Mouse (Mus musculus) midbrain, embryonic 15.5 days (tissue): ENCODE results near the gene Zcchc4. TPM values are rescaled to one million over a fixed set of nuclear protein-coding genes. Genes with fewer than 3 reads are reported as not detected.
A peak's percentile ranks its signal among the peaks of the same experiment; 100 is the strongest.

Experiments
- ATAC-seq: fragments of 200-750 bp; cut with Nextera tagmentation; replicated peaks from 2 replicates; pipeline ENCODE4 v1.8.0; 2017; ENCODE audit warnings: moderate TSS enrichment
- H3K27ac ChIP-seq: fragments of 300-500 bp; sonication (generic); 2 replicates; pipeline ENCODE4 v1.5.1; 2015; ENCODE audit warnings: mild to moderate bottlenecking, inconsistent platforms
- H3K27me3 ChIP-seq: fragments of 300-500 bp; sonication (generic); replicated peaks from 2 replicates; pipeline ENCODE4 v1.6.1; 2015; ENCODE audit warnings: inconsistent platforms
- H3K36me3 ChIP-seq: fragments of 300-500 bp; sonication (generic); replicated peaks from 2 replicates; pipeline ENCODE4 v1.6.1; 2015; ENCODE audit warnings: inconsistent platforms
- H3K4me1 ChIP-seq: fragments of 300-500 bp; sonication (generic); 2 replicates; pipeline ENCODE4 v1.6.1; 2015; ENCODE audit warnings: inconsistent platforms
- H3K4me2 ChIP-seq: fragments of 300-500 bp; sonication (generic); 2 replicates; pipeline ENCODE4 v1.6.1; 2015; ENCODE audit warnings: inconsistent platforms, mild to moderate bottlenecking, moderate library complexity
- H3K4me3 ChIP-seq: fragments of 300-500 bp; sonication (generic); 2 replicates; pipeline ENCODE4 v1.5.1; 2015; ENCODE audit warnings: mild to moderate bottlenecking, inconsistent platforms
- H3K9ac ChIP-seq: fragments of 300-500 bp; sonication (generic); 2 replicates; pipeline ENCODE4 v1.6.1; 2015; ENCODE audit warnings: mild to moderate bottlenecking, inconsistent platforms
- H3K9me3 ChIP-seq: fragments of 300-500 bp; sonication (generic); 2 replicates; pipeline ENCODE4 v1.6.1; 2016; ENCODE audit warnings: inconsistent platforms
- WGBS: fragments of 180-500 bp; shearing (Covaris S2); methylation state at CpG from one replicate; pipeline ENCODE4 v1.1.7; 2015; ENCODE audit warnings: mixed read lengths; 5-methylcytosine and 5-hydroxymethylcytosine counted together
- polyA plus RNA-seq: library from polyadenylated mRNA; unstranded; fragments of >200 nt; fragmentation: Nextera tagmentation; extraction: Ambion mirVana; gene quantifications from 2 replicates; pipeline ENCODE4 v1.2.1, GENCODE M21; 2015

Zcchc4 gene
- polyA plus RNA-seq, 1 experiment from 2014 or later, result 11.3 TPM

DNA sequence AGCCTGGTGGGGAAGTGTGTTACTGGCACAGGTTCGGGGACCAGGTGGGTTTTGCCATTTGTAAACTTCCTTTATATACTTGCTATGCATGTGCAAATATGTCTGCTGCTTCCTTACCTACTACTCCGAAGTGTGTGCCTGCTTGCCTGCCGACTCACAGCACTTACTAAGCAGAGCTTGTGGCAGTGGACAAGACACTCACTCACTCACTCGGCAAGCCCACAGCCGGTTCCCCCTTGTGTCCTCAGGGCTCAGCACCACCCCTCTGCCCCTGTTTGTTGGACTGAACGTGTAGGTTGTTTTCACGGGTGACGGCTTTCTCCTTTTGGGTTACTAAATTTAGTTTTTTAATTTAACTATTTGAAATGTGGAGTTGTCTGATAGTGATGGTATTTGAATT is 31.1 kb downstream of the Zcchc4 start:
- H3K4me2 ChIP-seq, result no peak overlapping the region
- 80% methylated on average over 8 of the region's 8 CpGs for WGBS
- ATAC-seq, result no peak

DNA sequence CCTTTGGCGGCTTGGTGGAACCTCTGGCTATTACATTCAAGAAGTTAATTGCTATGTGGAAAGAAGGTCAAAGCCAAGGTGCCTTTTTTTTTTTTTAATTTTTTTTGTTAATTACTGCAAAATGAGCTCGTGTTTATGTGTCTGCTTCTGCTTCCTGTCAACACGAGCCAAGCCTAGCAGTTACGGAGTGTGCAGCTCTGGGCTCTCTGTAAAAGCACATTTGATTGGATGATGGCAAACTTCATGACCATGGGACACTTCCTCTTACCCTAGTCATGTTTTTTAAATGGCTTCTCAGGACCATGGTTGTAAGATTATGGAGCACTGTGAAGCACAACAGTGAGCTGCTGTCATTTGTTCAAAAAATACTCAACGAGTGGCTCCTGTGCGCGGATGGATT is 31.8 kb downstream of the Zcchc4 start:
- Histone ChIP-seq H3K9ac (no peak overlapping the region), H3K4me2 (no peak overlapping the region), H3K36me3 (0 out of 2 replicates have a peak, but pooled peaks cover 10% of the 10 kb centered on the region), H3K4me1 (no peaks in the 10 kb centered on the region), H3K27ac (no peak overlapping the region), H3K4me3 (no peak overlapping the region), H3K9me3 (no peaks in the 10 kb centered on the region), H3K27me3 (no peaks in the 10 kb centered on the region)
- WGBS, result 88% methylated on average over 7 of the region's 7 CpGs
- no peak for ATAC-seq

More for the DNA sequence above, 31.1 kb downstream of the Zcchc4 start:
- no peaks in the 10 kb centered on the region for H3K27me3 ChIP-seq
- no peak overlapping the region for H3K27ac ChIP-seq
- no peak overlapping the region for H3K9ac ChIP-seq
- no peaks in the 10 kb centered on the region for H3K4me1 ChIP-seq
- no peak overlapping the region for H3K4me3 ChIP-seq
- 0 out of 2 replicates have a peak, but pooled peaks cover 10% of the 10 kb centered on the region for H3K36me3 ChIP-seq
- H3K9me3 ChIP-seq, result no peaks in the 10 kb centered on the region

DNA sequence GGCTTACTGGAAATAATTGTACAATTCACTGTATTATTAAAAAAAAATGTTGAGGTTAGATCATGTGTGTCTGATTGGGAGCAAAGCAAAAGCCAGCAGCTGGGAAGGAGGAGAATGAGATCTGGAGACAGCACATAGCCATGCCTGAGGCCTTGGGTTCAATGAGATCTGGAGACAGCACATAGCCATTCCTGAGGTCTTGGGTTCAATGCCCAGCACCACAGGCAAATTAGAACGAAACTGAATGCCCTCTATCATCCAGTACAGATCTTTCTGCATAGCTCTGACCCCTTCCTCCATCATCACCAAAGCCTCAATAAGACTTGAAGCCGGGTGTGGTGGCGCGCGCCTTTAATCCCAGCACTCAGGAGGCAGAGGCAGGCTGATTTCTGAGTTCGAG is 35.2 kb downstream of the Zcchc4 start:
- Histone ChIP-seq H3K27ac (no peak overlapping the region), H3K4me3 (no peak overlapping the region), H3K4me2 (no peak overlapping the region), H3K9me3 (no peaks in the 10 kb centered on the region), H3K4me1 (no peaks in the 10 kb centered on the region), H3K36me3 (0 out of 2 replicates have a peak, but pooled peaks cover 4% of the 10 kb centered on the region), H3K9ac (no peak overlapping the region), H3K27me3 (no peaks in the 10 kb centered on the region)
- no peak for ATAC-seq
- WGBS, result over 99% methylated on average over 6 of the region's 6 CpGs

DNA sequence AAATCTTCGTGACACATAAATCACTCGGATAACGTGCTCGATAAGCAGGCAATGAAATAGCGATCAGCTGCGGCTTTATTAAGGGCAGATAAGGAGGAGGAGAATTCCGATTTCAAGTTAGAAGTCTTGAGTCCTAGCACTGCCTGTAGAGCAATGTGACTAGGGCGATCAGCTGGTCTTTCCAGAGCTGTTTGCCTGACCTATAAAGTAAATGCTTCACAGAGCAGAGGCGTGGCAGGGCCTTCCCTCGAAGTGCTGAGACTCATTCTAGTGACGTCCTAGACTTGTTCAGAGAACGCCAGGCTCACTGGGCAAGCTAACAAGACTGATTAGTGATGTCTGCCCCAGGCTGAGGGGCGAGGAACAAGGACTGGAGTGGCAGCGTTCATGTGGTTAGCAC is 35.8 kb downstream of the Zcchc4 start:
- Histone ChIP-seq H3K36me3 (peaks cover 4% of the 10 kb centered on the region; the same call in 1 of the 2 replicates), H3K9ac (no peak overlapping the region), H3K4me2 (no peak overlapping the region), H3K4me3 (no peak overlapping the region), H3K27me3 (no peaks in the 10 kb centered on the region), H3K4me1 (no peaks in the 10 kb centered on the region), H3K27ac (no peak overlapping the region), H3K9me3 (no peaks in the 10 kb centered on the region)
- ATAC-seq, result no peak
- 94% methylated on average over 14 of the region's 14 CpGs for WGBS

DNA sequence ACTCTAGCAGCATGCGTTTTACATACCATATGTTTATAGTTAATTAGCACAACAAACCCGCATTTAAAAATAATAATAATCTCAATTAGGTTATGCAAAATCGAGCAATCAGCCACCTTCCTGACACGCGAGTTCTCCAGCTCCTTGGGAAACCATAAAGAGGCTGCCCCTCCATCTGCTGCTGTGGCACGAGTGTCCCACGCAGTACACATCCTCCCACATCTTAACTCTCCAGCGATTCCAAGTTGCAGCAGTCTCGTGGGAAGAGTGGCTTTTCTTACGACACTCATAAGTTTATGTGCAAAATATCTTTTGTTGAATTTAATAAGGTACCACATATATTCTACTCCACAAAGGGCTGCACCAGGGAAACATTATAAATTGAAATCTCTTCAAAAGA is 37.2 kb downstream of the Zcchc4 start:
- Histone ChIP-seq H3K27me3 (no peaks in the 10 kb centered on the region), H3K27ac (no peak overlapping the region), H3K4me2 (no peak overlapping the region), H3K9ac (no peak overlapping the region), H3K4me1 (no peaks in the 10 kb centered on the region), H3K36me3 (peaks cover 4% of the 10 kb centered on the region; the same call in 1 of the 2 replicates), H3K4me3 (no peak overlapping the region), H3K9me3 (no peaks in the 10 kb centered on the region)
- WGBS, result 94% methylated on average over 10 of the region's 10 CpGs
- no peak for ATAC-seq

DNA sequence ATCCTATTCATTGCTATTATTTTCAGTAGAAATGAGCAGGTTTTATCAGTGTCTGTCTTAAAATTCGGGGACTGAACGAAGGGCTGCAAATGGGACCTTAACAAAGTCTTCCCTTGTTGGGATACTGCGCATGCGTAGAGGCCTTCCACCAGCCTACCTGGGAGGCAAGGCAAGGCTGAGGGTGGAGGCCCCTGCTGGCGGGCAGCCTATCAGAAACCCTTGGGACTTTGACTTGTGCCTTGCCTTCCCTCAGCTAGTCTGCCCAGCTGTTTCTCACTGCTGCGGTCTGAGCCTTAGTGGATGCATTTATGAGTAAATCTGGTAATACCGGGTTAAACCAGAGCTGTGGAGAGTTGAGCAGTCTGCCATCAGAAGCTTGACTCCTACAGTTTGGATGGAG is 38.1 kb downstream of the Zcchc4 start:
- H3K9ac ChIP-seq, result no peak overlapping the region
- H3K4me2 ChIP-seq, result no peak overlapping the region
- H3K4me3 ChIP-seq, result no peak overlapping the region
- ATAC-seq, result no peak
- H3K9me3 ChIP-seq, result no peaks in the 10 kb centered on the region
- no peak overlapping the region for H3K27ac ChIP-seq
- H3K36me3 ChIP-seq, result peaks cover 4% of the 10 kb centered on the region; the same call in 1 of the 2 replicates
- no peaks in the 10 kb centered on the region for H3K27me3 ChIP-seq
- WGBS, result 89% methylated on average over 7 of the region's 7 CpGs
- H3K4me1 ChIP-seq, result no peaks in the 10 kb centered on the region

DNA sequence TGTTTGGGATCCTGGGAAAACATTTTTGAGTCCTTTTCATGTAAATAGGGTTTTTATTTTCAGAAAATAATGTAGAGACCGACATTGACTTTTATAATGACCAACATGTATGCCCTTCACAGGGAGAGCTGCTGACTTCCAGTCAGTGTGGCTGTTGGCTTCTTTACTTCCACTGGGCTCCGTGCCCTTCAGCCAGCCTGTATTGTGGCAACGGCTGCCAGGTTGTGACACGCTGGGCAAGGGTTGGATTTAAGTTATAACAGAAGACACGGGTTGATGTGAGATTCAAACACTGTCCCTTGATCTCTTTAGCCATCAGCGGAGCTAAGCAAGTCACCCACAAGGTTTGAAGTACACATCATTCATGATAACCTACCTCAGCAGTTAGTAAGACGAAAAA is 43.5 kb downstream of the Zcchc4 start:
- Histone ChIP-seq H3K9me3 (no peaks in the 10 kb centered on the region), H3K36me3 (peaks cover 3% of the 10 kb centered on the region; the same call in 1 of the 2 replicates), H3K9ac (no peak overlapping the region), H3K4me2 (no peak overlapping the region), H3K4me3 (no peak overlapping the region), H3K27me3 (no peaks in the 10 kb centered on the region), H3K4me1 (no peaks in the 10 kb centered on the region), H3K27ac (no peak overlapping the region)
- no peak for ATAC-seq
- 94% methylated on average over 7 of the region's 7 CpGs for WGBS

DNA sequence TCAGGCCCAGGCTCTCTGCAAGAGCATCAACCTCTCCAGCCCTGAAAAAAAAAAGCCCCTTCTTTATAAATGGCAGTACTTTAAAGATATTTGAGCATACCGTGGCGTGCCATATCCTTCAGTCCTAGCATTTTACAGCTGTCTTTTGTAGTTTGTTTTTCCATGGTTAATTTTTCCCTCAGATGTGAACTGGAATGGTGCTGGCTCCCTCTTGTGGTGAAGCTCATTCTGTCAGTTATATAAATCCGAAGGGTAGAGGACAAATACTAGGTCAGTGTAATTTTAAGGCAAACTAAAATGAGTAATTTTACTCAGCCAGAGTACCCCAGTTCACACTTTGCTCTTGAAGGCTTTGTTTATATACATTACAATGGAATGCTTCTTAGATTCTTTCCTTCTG is 46.5 kb downstream of the Zcchc4 start:
- ATAC-seq, result 0 out of 2 replicates have a peak, but pooled peaks have one; percentile 42
- 36% methylated on average over 3 of the region's 3 CpGs for WGBS
- Histone ChIP-seq H3K27ac (no peak overlapping the region), H3K4me2 (no peak overlapping the region), H3K9ac (no peak overlapping the region), H3K9me3 (no peaks in the 10 kb centered on the region), H3K4me3 (no peak overlapping the region), H3K36me3 (0 out of 2 replicates have a peak, but pooled peaks cover 3% of the 10 kb centered on the region), H3K4me1 (no peaks in the 10 kb centered on the region), H3K27me3 (no peaks in the 10 kb centered on the region)

DNA sequence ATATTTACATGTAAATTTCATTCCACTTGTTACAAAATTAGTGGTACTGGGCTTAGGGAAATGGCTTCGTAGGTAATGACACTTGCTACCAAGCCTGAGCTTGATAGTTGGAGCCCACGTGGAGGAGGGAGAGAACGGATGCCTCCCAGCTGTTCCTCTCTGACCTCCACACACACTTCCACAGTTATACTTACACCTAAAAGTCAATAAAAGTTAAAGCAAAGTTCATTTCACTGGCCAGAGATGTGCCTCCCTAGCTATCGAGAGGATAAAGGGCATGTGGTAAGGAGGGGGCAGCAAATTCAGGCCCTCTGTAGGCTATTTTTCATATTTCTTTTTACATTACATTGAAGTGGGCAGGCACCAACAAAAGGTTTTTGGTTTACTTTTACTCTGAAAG is 52.7 kb downstream of the Zcchc4 start:
- WGBS, result 95% methylated on average over 4 of the region's 4 CpGs
- Histone ChIP-seq H3K4me2 (no peak overlapping the region), H3K9me3 (no peaks in the 10 kb centered on the region), H3K27ac (no peak overlapping the region), H3K36me3 (no peaks in the 10 kb centered on the region), H3K27me3 (no peaks in the 10 kb centered on the region), H3K4me3 (no peak overlapping the region), H3K9ac (no peak overlapping the region), H3K4me1 (peaks cover 1% of the 10 kb centered on the region; the same call in 1 of the 2 replicates)
- no peak for ATAC-seq

DNA sequence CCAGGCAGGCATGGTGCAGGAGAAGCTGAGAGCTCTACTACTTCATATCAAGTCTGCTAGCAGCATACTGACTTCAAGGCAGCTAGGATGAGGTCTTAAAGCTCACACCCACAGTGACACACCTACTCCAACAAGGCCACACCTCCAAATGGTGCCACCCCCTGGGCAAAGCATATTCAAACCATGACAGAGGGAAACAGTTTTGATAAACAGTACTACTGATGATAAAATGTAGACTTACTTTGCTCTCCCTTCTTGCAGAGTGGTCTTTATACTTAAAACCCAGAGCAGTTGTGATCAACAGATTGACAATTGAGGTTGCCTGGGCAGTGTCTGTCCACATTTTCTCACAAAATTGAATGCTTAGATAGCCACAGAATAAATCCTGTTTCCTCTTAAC is 57.8 kb downstream of the Zcchc4 start:
- Histone ChIP-seq H3K9ac (no peak overlapping the region), H3K4me2 (peak overlapping the region; percentile 80), H3K4me3 (peak overlapping the region; percentile 75), H3K4me1 (peaks cover 31% of the 10 kb centered on the region), H3K27me3 (no peaks in the 10 kb centered on the region), H3K27ac (peak overlapping the region; percentile 88), H3K9me3 (no peaks in the 10 kb centered on the region), H3K36me3 (peaks cover 5% of the 10 kb centered on the region; the same call in 1 of the 2 replicates)
- ATAC-seq, result no peak; the same call in 1 of the 2 replicates

DNA sequence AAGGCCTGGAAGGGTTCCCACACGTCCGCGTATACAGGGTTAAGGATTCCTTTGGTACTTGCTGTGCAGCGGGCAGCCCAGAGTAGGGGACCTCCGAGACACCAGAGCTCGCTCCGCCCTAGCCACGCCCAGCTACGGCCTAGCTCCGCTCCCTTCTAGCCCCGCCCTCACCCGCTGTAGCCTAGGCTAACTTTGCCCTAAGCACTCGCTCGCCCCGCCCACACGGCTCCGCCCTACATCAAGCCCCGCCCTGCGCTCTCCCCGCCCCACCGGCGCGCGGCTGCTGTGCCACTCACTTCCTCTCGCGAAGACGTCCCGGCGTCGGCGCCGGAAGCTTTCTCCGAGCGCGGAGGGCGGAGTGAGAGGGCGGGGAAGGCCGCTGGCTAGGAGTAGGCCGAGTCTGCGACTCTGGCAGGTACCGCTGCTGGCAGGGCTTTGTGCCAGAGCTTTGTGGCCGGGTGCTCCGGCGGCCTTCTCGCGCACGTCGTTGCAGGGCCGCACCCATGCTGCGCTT is 58.6 kb downstream of the Zcchc4 start, which contains the start of gene Anapc4:
Anapc4 (plus strand) TSS at position 252 of the 514 bp plus-strand sequence.
- peak within 1 kb of the TSS; percentile 88 for H3K27ac ChIP-seq
- H3K4me3 ChIP-seq, result peak within 1 kb of the TSS; percentile 75
- H3K4me2 ChIP-seq, result peak within 1 kb of the TSS; percentile 80
- peaks cover 5% of the 10 kb centered on the region; the same call in 1 of the 2 replicates for H3K36me3 ChIP-seq
- no peaks in the 10 kb centered on the region for H3K9me3 ChIP-seq
- WGBS, result 0% methylated on average over 50 of the region's 50 CpGs
- H3K27me3 ChIP-seq, result no peaks in the 10 kb centered on the region
- peak; percentile 99 for ATAC-seq
- peak within 1 kb of the TSS; percentile 95 for H3K9ac ChIP-seq
- peaks cover 31% of the 10 kb centered on the region for H3K4me1 ChIP-seq

DNA sequence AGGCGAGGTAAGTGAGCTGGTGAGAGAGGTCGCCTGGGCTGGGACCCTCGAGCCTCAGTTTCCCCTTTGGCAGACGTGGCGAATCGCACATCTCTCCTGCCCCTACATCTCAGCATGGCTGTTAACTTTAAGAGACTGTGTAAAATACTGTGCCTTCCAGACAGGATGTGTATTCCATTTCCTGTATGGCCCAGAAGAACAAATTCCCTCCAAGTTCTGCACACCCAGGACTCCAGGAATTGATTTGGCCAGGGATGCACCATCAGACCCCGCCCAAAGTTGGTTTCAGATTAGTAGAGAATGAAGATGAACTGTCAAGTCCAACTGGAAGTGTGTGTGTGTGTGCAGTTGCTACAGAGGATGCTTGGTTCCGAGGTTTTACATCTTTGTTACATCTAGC is 59.2 kb downstream of the Zcchc4 start:
- Histone ChIP-seq H3K9me3 (no peaks in the 10 kb centered on the region), H3K4me1 (peaks cover 31% of the 10 kb centered on the region), H3K4me3 (peak overlapping the region; percentile 75), H3K27me3 (no peaks in the 10 kb centered on the region), H3K36me3 (peaks cover 5% of the 10 kb centered on the region; the same call in 1 of the 2 replicates), H3K4me2 (peak overlapping the region; percentile 80), H3K9ac (peak overlapping the region; percentile 95), H3K27ac (peak overlapping the region; percentile 88)
- 8% methylated on average over 8 of the region's 8 CpGs for WGBS
- ATAC-seq, result no peak; the same call in 1 of the 2 replicates

DNA sequence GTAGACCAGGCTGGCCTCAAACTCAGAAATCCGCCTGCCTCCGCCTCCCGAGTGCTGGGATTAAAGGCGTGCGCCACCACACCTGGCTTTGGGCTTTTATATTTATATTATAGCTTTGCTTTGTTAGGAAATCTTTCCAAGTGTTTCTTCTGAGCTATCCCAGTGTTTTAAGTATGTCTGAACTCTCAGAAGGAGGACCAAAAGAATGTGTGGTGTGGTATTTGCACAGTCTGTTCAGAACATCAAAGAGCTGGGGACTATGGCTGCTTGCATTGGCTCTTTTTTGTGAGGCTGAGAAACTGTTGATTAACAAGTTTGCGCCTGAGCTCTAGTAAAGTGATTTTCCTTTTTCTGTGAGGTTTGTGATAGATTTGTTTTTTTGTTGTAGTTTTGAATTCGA is 69.1 kb downstream of the Zcchc4 start:
- Histone ChIP-seq H3K4me2 (no peak overlapping the region), H3K27ac (no peak overlapping the region), H3K9ac (no peak overlapping the region), H3K4me1 (no peaks in the 10 kb centered on the region), H3K9me3 (no peaks in the 10 kb centered on the region), H3K4me3 (no peak overlapping the region), H3K27me3 (no peaks in the 10 kb centered on the region), H3K36me3 (peaks cover 49% of the 10 kb centered on the region)
- no peak for ATAC-seq
- 94% methylated on average over 7 of the region's 7 CpGs for WGBS
